7 mouse cellular contexts compared by ENCODE assay signal in genomic region chr7:6730241-6730640, GRCm38 (mm10). TPM values are rescaled to one million over a fixed set of nuclear protein-coding genes. Genes with fewer than 3 reads are reported as not detected.
DNase-seq lines count a peak whose midpoint lies in the region; ATAC-seq lines count a peak whose summit lies in the region.

TSS of gene Peg3 (minus strand) at chr7:6730431.
TSS of gene Usp29 (plus strand) at chr7:6730578.

- peak within 1 kb of the TSS; percentile 58 for H3K4me2 ChIP-seq in intestine, embryonic 16.5 days (ENCODE audit: low read depth, low read length)

- 46% methylated on average over 24 of the region's 24 CpGs for WGBS in intestine, embryonic 16.5 days

- peak within 1 kb of the TSS; percentile 59 for H3K4me3 ChIP-seq in intestine, embryonic 16.5 days (ENCODE audit: low read length)

- intact Hi-C loops in left cerebral cortex, postnatal 14 days (cut with DNase I): loop anchor here (5.0 kb wide), 1 partner anchor 187 kb away; no protein-coding TSS in a partner anchor

- peak within 1 kb of the TSS; percentile 92 for H3K27ac ChIP-seq in intestine, embryonic 16.5 days (ENCODE audit: low read length)

- no peaks in the 10 kb centered on the region for H3K27me3 ChIP-seq in intestine, embryonic 16.5 days (replicated peaks; ENCODE audit: control insufficient read depth, insufficient read depth, low read length)

- DNase-seq in brain, adult 2 months (ENCODE audit: low read depth, low spot score): peak; percentile 98
- peak; percentile 88 for DNase-seq in embryo, embryonic 9.5 days (ENCODE audit: extremely low spot score)
- DNase-seq in left cerebral cortex, postnatal 14 days (ENCODE audit: low spot score in 2 of 2): peak; percentile 88 to 92
- DNase-seq in mesoderm, embryonic 11.5 days (ENCODE audit: low read depth, low spot score): peak; percentile 94
- DNase-seq in skeletal muscle tissue, adult 2 months (ENCODE audit: low read depth, low spot score): peak; percentile 89

- peak within 1 kb of the TSS; percentile 71 for H3K9ac ChIP-seq in intestine, embryonic 16.5 days (ENCODE audit: low read depth, low read length)

- H3K4me1 ChIP-seq in intestine, embryonic 16.5 days (ENCODE audit: control insufficient read depth, insufficient read depth, low read length): no peaks in the 10 kb centered on the region

- 0 out of 2 replicates have a peak, but pooled peaks have one; percentile 15 for ATAC-seq in granulocyte monocyte progenitor cell, adult 5-6 weeks (replicated peaks; ENCODE audit: poor library complexity, severe bottlenecking)
- ATAC-seq in intestine, embryonic 16.5 days: peak; percentile 35

- no peaks in the 10 kb centered on the region for H3K36me3 ChIP-seq in intestine, embryonic 16.5 days (ENCODE audit: control insufficient read depth, insufficient read depth, low read length)

- peaks cover 26% of the 10 kb centered on the region for H3K9me3 ChIP-seq in intestine, embryonic 16.5 days (ENCODE audit: control insufficient read depth, low read length)

RNA-seq across cellular contexts. Expression of gene Peg3, which starts in this region (rescaled TPM):
- not detected in 2 replicates for total RNA-seq in granulocyte monocyte progenitor cell, adult 5-6 weeks (2014; fragmentation: Nextera tagmentation)
- 0.21 TPM in 1 of 2 replicates, not detected in the other for total RNA-seq in granulocyte monocyte progenitor cell, adult 5-6 weeks (2017)
- 58.6 and 63.3 TPM in 2 replicates for polyA plus RNA-seq in intestine, embryonic 16.5 days (2015; fragmentation: Nextera tagmentation; extraction: Ambion mirVana)
- 100 to 1,000 TPM; 185 to 197 TPM for total RNA-seq in left cerebral cortex, postnatal 14 days (2021)

RNA-seq across cellular contexts. Expression of gene Usp29, which starts in this region (rescaled TPM):
- not detected in 2 replicates for total RNA-seq in granulocyte monocyte progenitor cell, adult 5-6 weeks (2014; fragmentation: Nextera tagmentation)
- not detected in 2 replicates for total RNA-seq in granulocyte monocyte progenitor cell, adult 5-6 weeks (2017)
- 2.6 and 3.5 TPM in 2 replicates for polyA plus RNA-seq in intestine, embryonic 16.5 days (2015; fragmentation: Nextera tagmentation; extraction: Ambion mirVana)
- total RNA-seq in left cerebral cortex, postnatal 14 days (2021): 10 to 100 TPM; 40.0 to 44.0 TPM

Comparison
In these comparisons a context has a peak if more than half of its experiments do, and no peak if none do; other contexts are left out.
1. Peak in every context shown above with its lines: DNase-seq, ATAC-seq, H3K4me3 ChIP-seq and H3K27ac ChIP-seq.
2. RNA of gene Peg3 (total RNA-seq): 185 to 197 TPM in left cerebral cortex, postnatal 14 days; 0.21 TPM in granulocyte monocyte progenitor cell, adult 5-6 weeks; every median in the first group is over 100 times any median in the second.
3. RNA of gene Usp29 (total RNA-seq): 40.0 to 44.0 TPM in left cerebral cortex, postnatal 14 days; not detected in granulocyte monocyte progenitor cell, adult 5-6 weeks; every median in the first group is over 10 times any median in the second.
4. Peak in ATAC-seq in granulocyte monocyte progenitor cell, adult 5-6 weeks; RNA of the genes that start here not detected or under 1 TPM.